Mouse (Mus musculus): Measurements from ENCODE around the gene Fos. TPM values are rescaled to one million over a fixed set of nuclear protein-coding genes. Genes with fewer than 3 reads are reported as not detected.
A peak's percentile ranks its signal among the peaks of the same experiment; 100 is the strongest.

Fos gene
- 18.2 and 23.2 TPM in 2 replicates for polyA plus RNA-seq (2015; fragmentation: Nextera tagmentation; extraction: Ambion mirVana)

DNA sequence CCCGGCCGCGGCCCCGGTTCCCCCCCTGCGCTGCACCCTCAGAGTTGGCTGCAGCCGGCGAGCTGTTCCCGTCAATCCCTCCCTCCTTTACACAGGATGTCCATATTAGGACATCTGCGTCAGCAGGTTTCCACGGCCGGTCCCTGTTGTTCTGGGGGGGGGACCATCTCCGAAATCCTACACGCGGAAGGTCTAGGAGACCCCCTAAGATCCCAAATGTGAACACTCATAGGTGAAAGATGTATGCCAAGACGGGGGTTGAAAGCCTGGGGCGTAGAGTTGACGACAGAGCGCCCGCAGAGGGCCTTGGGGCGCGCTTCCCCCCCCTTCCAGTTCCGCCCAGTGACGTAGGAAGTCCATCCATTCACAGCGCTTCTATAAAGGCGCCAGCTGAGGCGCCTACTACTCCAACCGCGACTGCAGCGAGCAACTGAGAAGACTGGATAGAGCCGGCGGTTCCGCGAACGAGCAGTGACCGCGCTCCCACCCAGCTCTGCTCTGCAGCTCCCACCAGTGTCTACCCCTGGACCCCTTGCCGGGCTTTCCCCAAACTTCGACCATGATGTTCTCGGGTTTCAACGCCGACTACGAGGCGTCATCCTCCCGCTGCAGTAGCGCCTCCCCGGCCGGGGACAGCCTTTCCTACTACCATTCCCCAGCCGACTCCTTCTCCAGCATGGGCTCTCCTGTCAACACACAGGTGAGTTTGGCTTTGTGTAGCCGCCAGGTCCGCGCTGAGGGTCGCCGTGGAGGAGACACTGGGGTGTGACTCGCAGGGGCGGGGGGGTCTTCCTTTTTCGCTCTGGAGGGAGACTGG, at the start of gene Fos:
Gene Fos, plus strand, starts transcription at position 410 of the 817 bp plus-strand sequence.
- ATAC-seq (ENCODE audit: low FRiP score, low TSS enrichment) (peak; percentile 90), DNase-seq (ENCODE audit: low spot score) (peak; percentile 91)
- H3K27me3 ChIP-seq (ENCODE audit: control insufficient read depth, insufficient read depth, low read length) = no peaks in the 10 kb centered on the region
- H3K9ac ChIP-seq (ENCODE audit: low read length) = peak within 1 kb of the TSS; percentile 79
- under 1% methylated on average over 56 of the region's 56 CpGs for whole genome bisulfite sequencing
- no peaks in the 10 kb centered on the region for H3K9me3 ChIP-seq (ENCODE audit: control insufficient read depth, low read length)
- TF ChIP-seq CTCF (IDR thresholded peaks at IDR 0.05; ENCODE audit: low read depth) = 0 out of 2 replicates have a peak, but pooled peaks have one; percentile 27
- TF ChIP-seq EP300 (optimal IDR thresholded peaks at IDR 0.05) = peak; percentile 74
- peak within 1 kb of the TSS; percentile 95 for H3K4me2 ChIP-seq (replicated peaks; ENCODE audit: low read depth)
- H3K36me3 ChIP-seq (ENCODE audit: control insufficient read depth, insufficient read depth, low read length) = peaks cover 4% of the 10 kb centered on the region; the same call in 1 of the 2 replicates
- 0 out of 2 replicates have a peak, but pooled peaks cover 2% of the 10 kb centered on the region for H3K4me1 ChIP-seq (replicated peaks; ENCODE audit: control insufficient read depth, insufficient read depth)
- peak within 1 kb of the TSS; percentile 95 for H3K27ac ChIP-seq (replicated peaks)
- peak within 1 kb of the TSS; percentile 79 for H3K4me3 ChIP-seq (ENCODE audit: low read depth, low read length)

DNA sequence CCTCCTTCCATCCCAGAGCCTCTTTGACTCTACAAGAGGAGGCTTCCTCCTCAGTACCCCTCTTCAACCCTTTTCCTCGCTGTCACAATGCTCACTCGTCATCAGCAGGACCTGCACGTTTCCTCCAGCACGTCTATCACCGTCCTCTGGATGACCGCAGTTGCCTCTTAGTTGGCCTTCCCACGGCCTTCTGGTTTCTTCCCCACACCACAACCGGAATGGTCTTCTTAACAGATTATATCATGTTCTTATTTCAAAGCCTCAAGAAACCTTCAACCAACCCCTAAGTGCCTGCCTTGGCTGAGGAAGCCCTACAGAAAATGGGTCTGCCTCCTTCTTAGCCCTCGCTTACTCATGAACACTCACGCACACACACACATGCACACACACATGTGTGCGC, 48.0 kb upstream of the Fos start:
- ATAC-seq (ENCODE audit: low FRiP score, low TSS enrichment) = no peak
- Histone ChIP-seq H3K4me3 (ENCODE audit: low read depth, low read length) (no peak overlapping the region), H3K9me3 (ENCODE audit: control insufficient read depth, low read length) (no peaks in the 10 kb centered on the region), H3K9ac (ENCODE audit: low read length) (no peak overlapping the region), H3K4me1 (replicated peaks; ENCODE audit: control insufficient read depth, insufficient read depth) (no peaks in the 10 kb centered on the region), H3K27ac (replicated peaks) (no peak overlapping the region), H3K27me3 (ENCODE audit: control insufficient read depth, insufficient read depth, low read length) (no peaks in the 10 kb centered on the region), H3K4me2 (replicated peaks; ENCODE audit: low read depth) (no peak overlapping the region), H3K36me3 (ENCODE audit: control insufficient read depth, insufficient read depth, low read length) (no peaks in the 10 kb centered on the region)
- 87% methylated on average over 11 of the region's 11 CpGs for WGBS
- no peak for TF ChIP-seq CTCF (IDR thresholded peaks at IDR 0.05; ENCODE audit: low read depth)
- TF ChIP-seq EP300 (optimal IDR thresholded peaks at IDR 0.05) = no peak
- no peak for DNase-seq (ENCODE audit: low spot score)

DNA sequence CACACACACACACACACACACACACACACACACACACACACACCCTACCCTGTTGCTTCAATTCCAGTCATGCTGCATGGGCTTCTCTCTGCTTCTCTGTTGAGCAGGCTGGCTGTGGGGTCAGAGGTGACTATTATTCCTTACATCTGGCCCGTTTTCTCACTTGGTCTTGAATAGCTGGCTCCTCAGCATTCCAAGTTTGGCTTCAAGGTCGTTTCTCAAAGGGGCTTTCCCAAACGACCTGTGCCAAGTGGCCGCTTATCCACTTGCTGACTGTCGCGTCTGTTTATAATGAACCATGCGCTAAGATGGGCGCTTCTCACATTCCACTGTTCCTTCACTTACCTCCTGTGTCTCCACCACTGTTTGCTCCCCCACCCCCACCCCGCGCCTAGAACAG, 47.6 kb upstream of the Fos start:
- Histone ChIP-seq H3K27ac (replicated peaks) (no peak overlapping the region), H3K9ac (ENCODE audit: low read length) (no peak overlapping the region), H3K4me2 (replicated peaks; ENCODE audit: low read depth) (no peak overlapping the region), H3K4me1 (replicated peaks; ENCODE audit: control insufficient read depth, insufficient read depth) (no peaks in the 10 kb centered on the region), H3K4me3 (ENCODE audit: low read depth, low read length) (no peak overlapping the region), H3K9me3 (ENCODE audit: control insufficient read depth, low read length) (no peaks in the 10 kb centered on the region), H3K36me3 (ENCODE audit: control insufficient read depth, insufficient read depth, low read length) (no peaks in the 10 kb centered on the region), H3K27me3 (ENCODE audit: control insufficient read depth, insufficient read depth, low read length) (no peaks in the 10 kb centered on the region)
- TF ChIP-seq EP300 (optimal IDR thresholded peaks at IDR 0.05) (no peak), CTCF (IDR thresholded peaks at IDR 0.05; ENCODE audit: low read depth) (no peak)
- WGBS = 28% methylated on average over 10 of the region's 10 CpGs
- no peak for DNase-seq (ENCODE audit: low spot score)
- ATAC-seq (ENCODE audit: low FRiP score, low TSS enrichment) = no peak

DNA sequence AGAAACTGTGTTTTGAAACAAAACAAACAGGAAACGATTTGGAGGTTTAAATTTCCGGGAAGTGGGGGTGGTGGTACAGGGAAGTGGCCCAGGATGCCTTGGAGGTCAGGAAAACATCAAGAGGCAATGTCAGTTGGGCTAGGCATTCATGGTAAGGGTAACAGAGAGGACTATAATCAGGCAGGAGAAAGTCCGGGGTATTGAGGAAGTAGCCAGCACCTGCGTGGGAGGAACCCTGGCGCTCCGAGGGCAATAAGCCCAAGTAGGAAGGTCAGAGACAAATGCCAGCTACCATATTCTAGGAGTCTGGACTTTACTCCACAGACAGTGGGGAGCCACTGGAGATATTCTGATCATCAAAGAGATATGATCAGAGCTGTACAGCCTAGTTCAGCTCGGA, 45.9 kb upstream of the Fos start:
- no peak overlapping the region for H3K4me2 ChIP-seq (replicated peaks; ENCODE audit: low read depth)
- H3K4me1 ChIP-seq (replicated peaks; ENCODE audit: control insufficient read depth, insufficient read depth) = no peaks in the 10 kb centered on the region
- no peak overlapping the region for H3K27ac ChIP-seq (replicated peaks)
- no peaks in the 10 kb centered on the region for H3K9me3 ChIP-seq (ENCODE audit: control insufficient read depth, low read length)
- no peak overlapping the region for H3K4me3 ChIP-seq (ENCODE audit: low read depth, low read length)
- TF ChIP-seq EP300 (optimal IDR thresholded peaks at IDR 0.05) = no peak
- no peak for TF ChIP-seq CTCF (IDR thresholded peaks at IDR 0.05; ENCODE audit: low read depth)
- 68% methylated on average over 7 of the region's 7 CpGs for WGBS
- no peak overlapping the region for H3K9ac ChIP-seq (ENCODE audit: low read length)
- H3K36me3 ChIP-seq (ENCODE audit: control insufficient read depth, insufficient read depth, low read length) = no peaks in the 10 kb centered on the region
- ATAC-seq (ENCODE audit: low FRiP score, low TSS enrichment) (no peak), DNase-seq (ENCODE audit: low spot score) (no peak)
- no peaks in the 10 kb centered on the region for H3K27me3 ChIP-seq (ENCODE audit: control insufficient read depth, insufficient read depth, low read length)

DNA sequence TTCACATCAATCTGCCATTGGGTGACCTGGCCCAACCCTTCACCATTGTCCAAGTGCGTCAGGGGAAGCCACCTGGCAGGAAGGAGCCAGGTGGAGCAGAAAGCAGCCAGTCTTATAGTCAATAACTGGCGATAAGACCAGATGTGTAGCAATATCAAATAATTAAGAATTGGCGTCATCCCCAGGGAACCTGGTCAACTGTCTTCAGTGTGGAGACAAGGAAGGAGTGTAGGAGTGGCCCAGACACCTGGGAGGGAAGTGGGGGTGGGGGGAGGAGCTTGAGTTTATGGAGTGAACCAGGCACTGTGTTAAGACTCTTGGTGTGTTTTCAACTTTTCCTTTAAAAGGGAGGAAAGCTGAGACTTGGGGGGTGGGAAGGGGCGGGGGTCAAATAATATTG, 43.7 kb upstream of the Fos start:
- H3K9me3 ChIP-seq (ENCODE audit: control insufficient read depth, low read length) = no peaks in the 10 kb centered on the region
- H3K4me3 ChIP-seq (ENCODE audit: low read depth, low read length) = no peak overlapping the region
- peak; percentile 79 for ATAC-seq (ENCODE audit: low FRiP score, low TSS enrichment)
- 46% methylated on average over 4 of the region's 4 CpGs for WGBS
- H3K36me3 ChIP-seq (ENCODE audit: control insufficient read depth, insufficient read depth, low read length) = no peaks in the 10 kb centered on the region
- no peak overlapping the region for H3K9ac ChIP-seq (ENCODE audit: low read length)
- peak overlapping the region; percentile 83 for H3K27ac ChIP-seq (replicated peaks)
- H3K27me3 ChIP-seq (ENCODE audit: control insufficient read depth, insufficient read depth, low read length) = no peaks in the 10 kb centered on the region
- TF ChIP-seq CTCF (IDR thresholded peaks at IDR 0.05; ENCODE audit: low read depth) (no peak), EP300 (optimal IDR thresholded peaks at IDR 0.05) (no peak)
- DNase-seq (ENCODE audit: low spot score) = peak; percentile 77
- H3K4me1 ChIP-seq (replicated peaks; ENCODE audit: control insufficient read depth, insufficient read depth) = no peaks in the 10 kb centered on the region
- H3K4me2 ChIP-seq (replicated peaks; ENCODE audit: low read depth) = no peak overlapping the region

DNA sequence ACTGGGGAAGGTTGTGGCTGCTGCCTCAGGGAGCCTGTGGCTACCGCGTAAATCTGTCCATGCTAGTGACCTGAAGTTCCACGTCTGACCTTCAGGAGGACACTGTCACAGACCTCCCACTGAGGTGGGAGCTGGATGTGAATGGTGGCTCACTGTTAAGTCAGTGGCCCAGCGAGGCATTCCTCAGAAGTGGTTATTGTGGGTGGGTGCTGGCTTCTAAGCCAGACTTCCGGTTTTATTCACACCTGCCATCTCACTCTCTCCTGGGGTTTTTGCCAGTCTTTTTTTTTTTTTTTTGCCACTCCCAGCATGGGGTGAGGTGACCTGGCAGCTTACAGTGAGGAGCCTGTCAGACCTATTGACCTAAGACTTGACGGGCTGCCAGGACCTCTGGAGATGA, 43.3 kb upstream of the Fos start:
- H3K36me3 ChIP-seq (ENCODE audit: control insufficient read depth, insufficient read depth, low read length) = no peaks in the 10 kb centered on the region
- H3K9me3 ChIP-seq (ENCODE audit: control insufficient read depth, low read length) = no peaks in the 10 kb centered on the region
- H3K9ac ChIP-seq (ENCODE audit: low read length) = no peak overlapping the region
- TF ChIP-seq CTCF (IDR thresholded peaks at IDR 0.05; ENCODE audit: low read depth) (peak; percentile 15; the same call in 1 of the 2 replicates), EP300 (optimal IDR thresholded peaks at IDR 0.05) (no peak)
- no peak overlapping the region for H3K4me2 ChIP-seq (replicated peaks; ENCODE audit: low read depth)
- WGBS = 28% methylated on average over 6 of the region's 6 CpGs
- H3K27me3 ChIP-seq (ENCODE audit: control insufficient read depth, insufficient read depth, low read length) = no peaks in the 10 kb centered on the region
- H3K27ac ChIP-seq (replicated peaks) = peak overlapping the region; percentile 83
- no peaks in the 10 kb centered on the region; the same call in 1 of the 2 replicates for H3K4me1 ChIP-seq (replicated peaks; ENCODE audit: control insufficient read depth, insufficient read depth)
- H3K4me3 ChIP-seq (ENCODE audit: low read depth, low read length) = no peak overlapping the region
- DNase-seq (ENCODE audit: low spot score) (peak; percentile 59), ATAC-seq (ENCODE audit: low FRiP score, low TSS enrichment) (peak; percentile 56)
